Mouse (Mus musculus): ENCODE data around the gene Anks1. TPM values are rescaled to one million over a fixed set of nuclear protein-coding genes. Genes with fewer than 3 reads are reported as not detected.
A peak's percentile ranks its signal among the peaks of the same experiment; 100 is the strongest.

Anks1 gene
- polyA plus RNA-seq, 1 experiment from 2014 or later: 46.9 TPM

DNA sequence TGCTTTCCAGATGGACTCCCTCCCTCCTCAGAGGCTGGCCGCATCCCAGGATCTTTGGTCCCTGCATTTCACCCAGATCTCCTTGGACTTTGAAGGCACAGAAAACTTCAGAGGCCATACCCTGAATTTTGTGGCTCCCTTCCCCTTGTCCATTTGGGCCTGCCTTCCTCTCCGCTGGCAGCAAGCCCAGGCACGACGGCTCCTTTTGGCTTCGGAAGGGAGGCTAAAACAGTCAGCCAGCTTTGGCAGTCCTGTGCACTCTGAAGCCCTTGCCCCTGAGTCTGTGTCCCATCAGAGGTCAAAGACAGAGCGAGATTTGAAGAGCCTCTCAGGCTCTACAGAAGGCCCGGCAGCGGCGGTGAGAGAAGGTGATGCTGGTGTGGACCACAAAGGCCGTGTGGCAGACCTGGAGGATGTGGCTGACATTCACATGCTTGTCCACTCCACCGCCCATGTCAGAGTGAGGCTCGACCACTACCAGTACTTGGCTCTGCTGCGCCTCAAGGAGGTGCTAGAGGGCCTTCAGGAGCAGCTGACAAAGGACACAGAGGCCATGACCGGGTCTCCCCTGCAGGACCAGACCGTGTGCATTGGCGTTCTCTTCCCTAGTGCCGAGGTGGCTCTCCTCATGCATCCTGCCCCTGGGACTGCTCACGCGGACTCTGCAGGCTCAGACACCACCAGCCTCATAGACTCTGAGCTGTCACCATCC, 22.5 kb upstream of the Anks1 start:
- Histone ChIP-seq H3K4me2 (ENCODE audit: low read depth) (no peak overlapping the region), H3K9me3 (ENCODE audit: control insufficient read depth, low read length) (no peaks in the 10 kb centered on the region), H3K36me3 (ENCODE audit: control insufficient read depth, insufficient read depth, low read length) (peaks cover 12% of the 10 kb centered on the region), H3K27ac (ENCODE audit: low read depth, low read length) (no peak overlapping the region), H3K4me1 (ENCODE audit: control insufficient read depth, insufficient read depth, low read length) (no peaks in the 10 kb centered on the region), H3K27me3 (ENCODE audit: control insufficient read depth, insufficient read depth, low read length) (no peaks in the 10 kb centered on the region), H3K9ac (ENCODE audit: low read length) (no peak overlapping the region), H3K4me3 (ENCODE audit: low read depth, low read length) (no peak overlapping the region)
- DNase-seq (ENCODE audit: low spot score): no peak
- WGBS: 86% methylated on average over 19 of the region's 19 CpGs
- ATAC-seq (ENCODE audit: insufficient read depth, low FRiP score, low TSS enrichment): no peak

- no peak overlapping the region for H3K27ac ChIP-seq (ENCODE audit: low read depth, low read length)
Measured at GRCm38 (mm10) chr17:27907512-27908205, 1.4 kb upstream of the Anks1 start.

GRCm38 (mm10) chr17:27908206-27908887, 759 bp upstream of the Anks1 start:
- ATAC-seq (ENCODE audit: insufficient read depth, low FRiP score, low TSS enrichment): peak; percentile 17; the same call in 1 of the 2 replicates
- WGBS: under 1% methylated on average over 11 of the region's 12 CpGs

More at GRCm38 (mm10) chr17:27907512-27908205, 1.4 kb upstream of the Anks1 start:
- peaks cover 16% of the 10 kb centered on the region for H3K4me1 ChIP-seq (ENCODE audit: control insufficient read depth, insufficient read depth, low read length)
- peak overlapping the region; percentile 66 for H3K9ac ChIP-seq (ENCODE audit: low read length)
- no peaks in the 10 kb centered on the region for H3K27me3 ChIP-seq (ENCODE audit: control insufficient read depth, insufficient read depth, low read length)
- peaks cover 4% of the 10 kb centered on the region for H3K36me3 ChIP-seq (ENCODE audit: control insufficient read depth, insufficient read depth, low read length)
- ATAC-seq (ENCODE audit: insufficient read depth, low FRiP score, low TSS enrichment): no peak
- H3K4me3 ChIP-seq (ENCODE audit: low read depth, low read length): peak overlapping the region; percentile 77
- DNase-seq (ENCODE audit: low spot score): peak; percentile 95
- H3K9me3 ChIP-seq (ENCODE audit: control insufficient read depth, low read length): no peaks in the 10 kb centered on the region
- WGBS: under 1% methylated on average over 45 of the region's 45 CpGs
- H3K4me2 ChIP-seq (ENCODE audit: low read depth): peak overlapping the region; percentile 82

DNA sequence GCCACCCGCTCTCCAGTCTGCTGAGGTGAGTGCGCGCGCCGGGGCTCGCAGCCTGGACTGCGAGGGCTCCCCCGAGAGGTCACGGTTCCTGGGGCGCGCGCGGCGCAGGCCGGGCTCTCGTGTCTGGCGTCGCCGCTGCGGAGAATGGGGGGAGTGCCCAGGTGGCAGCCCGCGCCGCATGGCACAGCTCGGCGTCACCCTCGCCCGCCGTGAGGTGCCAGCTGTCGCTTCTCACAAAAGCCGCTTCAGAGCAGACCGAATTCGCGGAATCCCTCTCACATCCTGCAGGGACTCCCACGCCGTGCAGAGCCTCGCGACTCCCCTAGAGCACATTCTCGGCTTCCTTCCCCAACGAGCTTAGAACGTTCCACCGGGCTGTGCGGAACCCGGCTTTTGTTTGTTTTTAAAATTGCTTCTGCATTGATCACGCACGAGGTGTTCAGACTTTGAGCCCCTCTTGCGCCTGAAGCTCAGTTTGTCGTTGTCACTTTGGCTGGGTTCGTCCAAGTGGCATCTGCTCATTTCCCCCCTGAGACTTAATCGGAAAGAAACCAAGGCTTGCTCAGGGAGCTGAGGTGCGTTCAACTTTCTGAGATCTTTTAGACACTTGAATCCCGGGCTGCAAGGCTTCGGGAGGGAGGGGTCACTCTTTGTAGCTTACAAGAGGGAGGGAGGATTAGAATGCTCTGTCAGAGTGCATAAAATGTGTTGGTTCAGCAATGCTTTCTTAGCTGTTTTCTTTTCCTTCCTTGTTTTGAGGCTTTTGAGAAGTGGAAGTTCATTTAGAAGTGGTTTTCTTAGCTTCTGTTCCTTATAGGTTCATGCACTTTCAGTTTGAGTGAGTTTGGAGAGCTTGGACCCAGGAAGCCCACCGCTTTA, 755 bp downstream of the Anks1 start, which contains the start of gene Taf11:
TSS of gene Taf11 (minus strand) at position 223 of the 879 bp plus-strand sequence.
- 2% methylated on average over 53 of the region's 53 CpGs for WGBS
- peaks cover 16% of the 10 kb centered on the region for H3K4me1 ChIP-seq (ENCODE audit: control insufficient read depth, insufficient read depth, low read length)
- no peaks in the 10 kb centered on the region for H3K27me3 ChIP-seq (ENCODE audit: control insufficient read depth, insufficient read depth, low read length)
- H3K36me3 ChIP-seq (ENCODE audit: control insufficient read depth, insufficient read depth, low read length): no peaks in the 10 kb centered on the region
- DNase-seq (ENCODE audit: low spot score): peak; percentile 58
- H3K9me3 ChIP-seq (ENCODE audit: control insufficient read depth, low read length): no peaks in the 10 kb centered on the region
- H3K4me3 ChIP-seq (ENCODE audit: low read depth, low read length): peak within 1 kb of the TSS; percentile 77
- peak within 1 kb of the TSS; percentile 58 for H3K27ac ChIP-seq (ENCODE audit: low read depth, low read length)
- H3K4me2 ChIP-seq (ENCODE audit: low read depth): peak within 1 kb of the TSS; percentile 82
- ATAC-seq (ENCODE audit: insufficient read depth, low FRiP score, low TSS enrichment): peak; percentile 32; the same call in 1 of the 2 replicates
- peak within 1 kb of the TSS; percentile 86 for H3K9ac ChIP-seq (ENCODE audit: low read length)

More at GRCm38 (mm10) chr17:27908206-27908887, 759 bp upstream of the Anks1 start:
- Histone ChIP-seq H3K4me1 (ENCODE audit: control insufficient read depth, insufficient read depth, low read length) (peaks cover 16% of the 10 kb centered on the region), H3K4me3 (ENCODE audit: low read depth, low read length) (peak overlapping the region; percentile 77), H3K27me3 (ENCODE audit: control insufficient read depth, insufficient read depth, low read length) (no peaks in the 10 kb centered on the region), H3K4me2 (ENCODE audit: low read depth) (peak overlapping the region; percentile 82), H3K36me3 (ENCODE audit: control insufficient read depth, insufficient read depth, low read length) (peaks cover 2% of the 10 kb centered on the region; the same call in 1 of the 2 replicates), H3K9ac (ENCODE audit: low read length) (peak overlapping the region; percentile 41), H3K27ac (ENCODE audit: low read depth, low read length) (no peak overlapping the region; the same call in 1 of the 2 replicates), H3K9me3 (ENCODE audit: control insufficient read depth, low read length) (no peaks in the 10 kb centered on the region)
- DNase-seq (ENCODE audit: low spot score): peak; percentile 16

GRCm38 (mm10) chr17:27911371-27911770, 2.3 kb downstream of the Anks1 start:
- 88% methylated on average over 7 of the region's 7 CpGs for WGBS
- Histone ChIP-seq H3K36me3 (ENCODE audit: control insufficient read depth, insufficient read depth, low read length) (no peaks in the 10 kb centered on the region), H3K4me2 (ENCODE audit: low read depth) (no peak overlapping the region), H3K4me3 (ENCODE audit: low read depth, low read length) (no peak overlapping the region), H3K27ac (ENCODE audit: low read depth, low read length) (no peak overlapping the region), H3K9me3 (ENCODE audit: control insufficient read depth, low read length) (no peaks in the 10 kb centered on the region), H3K4me1 (ENCODE audit: control insufficient read depth, insufficient read depth, low read length) (peaks cover 16% of the 10 kb centered on the region), H3K27me3 (ENCODE audit: control insufficient read depth, insufficient read depth, low read length) (no peaks in the 10 kb centered on the region), H3K9ac (ENCODE audit: low read length) (no peak overlapping the region)
- no peak for ATAC-seq (ENCODE audit: insufficient read depth, low FRiP score, low TSS enrichment)
- no peak for DNase-seq (ENCODE audit: low spot score)

DNA sequence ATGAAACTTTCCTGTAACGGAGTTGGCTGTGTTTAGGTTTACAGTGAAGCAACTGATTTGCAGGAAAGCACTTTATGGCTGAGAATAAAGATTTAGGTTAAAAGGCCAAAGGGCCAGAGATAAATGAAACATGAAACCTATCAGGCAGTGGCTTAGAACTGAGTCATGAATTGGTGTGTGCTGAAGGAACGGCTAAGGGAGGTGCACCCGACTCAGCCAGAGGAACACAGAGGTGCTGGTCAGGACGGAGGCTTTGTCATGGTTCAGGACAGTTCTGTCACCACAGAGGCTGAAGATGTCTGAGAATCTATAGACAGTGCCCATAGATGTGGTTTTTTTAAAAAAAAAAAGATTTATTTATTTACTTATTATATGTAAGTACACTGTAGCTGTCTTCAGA, 5.6 kb downstream of the Anks1 start:
- Histone ChIP-seq H3K27me3 (ENCODE audit: control insufficient read depth, insufficient read depth, low read length) (no peaks in the 10 kb centered on the region), H3K27ac (ENCODE audit: low read depth, low read length) (no peak overlapping the region), H3K36me3 (ENCODE audit: control insufficient read depth, insufficient read depth, low read length) (no peaks in the 10 kb centered on the region), H3K4me2 (ENCODE audit: low read depth) (no peak overlapping the region), H3K4me3 (ENCODE audit: low read depth, low read length) (no peak overlapping the region), H3K9ac (ENCODE audit: low read length) (no peak overlapping the region), H3K9me3 (ENCODE audit: control insufficient read depth, low read length) (no peaks in the 10 kb centered on the region), H3K4me1 (ENCODE audit: control insufficient read depth, insufficient read depth, low read length) (peaks cover 11% of the 10 kb centered on the region)
- no peak for ATAC-seq (ENCODE audit: insufficient read depth, low FRiP score, low TSS enrichment)
- WGBS: 89% methylated on average over 4 of the region's 4 CpGs
- no peak for DNase-seq (ENCODE audit: low spot score)

- no peaks in the 10 kb centered on the region for H3K4me1 ChIP-seq (ENCODE audit: control insufficient read depth, insufficient read depth, low read length)
- H3K9ac ChIP-seq (ENCODE audit: low read length): no peak overlapping the region
Measured at GRCm38 (mm10) chr17:27916366-27916765, 7.3 kb downstream of the Anks1 start.

GRCm38 (mm10) chr17:27920676-27921075, 11.6 kb downstream of the Anks1 start:
- no peak overlapping the region for H3K27ac ChIP-seq (ENCODE audit: low read depth, low read length)
- no peak overlapping the region for H3K9ac ChIP-seq (ENCODE audit: low read length)
- DNase-seq (ENCODE audit: low spot score) (no peak), ATAC-seq (ENCODE audit: insufficient read depth, low FRiP score, low TSS enrichment) (no peak)
- no peak overlapping the region for H3K4me2 ChIP-seq (ENCODE audit: low read depth)
- no peaks in the 10 kb centered on the region for H3K36me3 ChIP-seq (ENCODE audit: control insufficient read depth, insufficient read depth, low read length)
- WGBS: 87% methylated on average over 4 of the region's 4 CpGs
- H3K9me3 ChIP-seq (ENCODE audit: control insufficient read depth, low read length): no peaks in the 10 kb centered on the region
- H3K4me1 ChIP-seq (ENCODE audit: control insufficient read depth, insufficient read depth, low read length): no peaks in the 10 kb centered on the region
- no peak overlapping the region for H3K4me3 ChIP-seq (ENCODE audit: low read depth, low read length)
- no peaks in the 10 kb centered on the region for H3K27me3 ChIP-seq (ENCODE audit: control insufficient read depth, insufficient read depth, low read length)

More at GRCm38 (mm10) chr17:27916366-27916765, 7.3 kb downstream of the Anks1 start:
- H3K4me2 ChIP-seq (ENCODE audit: low read depth): no peak overlapping the region
- no peak for DNase-seq (ENCODE audit: low spot score)
- H3K36me3 ChIP-seq (ENCODE audit: control insufficient read depth, insufficient read depth, low read length): no peaks in the 10 kb centered on the region
- no peak overlapping the region for H3K4me3 ChIP-seq (ENCODE audit: low read depth, low read length)
- ATAC-seq (ENCODE audit: insufficient read depth, low FRiP score, low TSS enrichment): no peak
- no peak overlapping the region for H3K27ac ChIP-seq (ENCODE audit: low read depth, low read length)
- no peaks in the 10 kb centered on the region for H3K9me3 ChIP-seq (ENCODE audit: control insufficient read depth, low read length)
- 88% methylated on average over 4 of the region's 4 CpGs for WGBS
- H3K27me3 ChIP-seq (ENCODE audit: control insufficient read depth, insufficient read depth, low read length): no peaks in the 10 kb centered on the region

Measured in neural tube, embryonic 11.5 days (tissue).